Mouse (Mus musculus) telencephalon, adult 2 months (tissue): Measurements from ENCODE around the gene Trpm1.

Experiments used
- DNase-seq: peaks from one replicate; pipeline ENCODE4 v3.0.0-alpha.2; 2011; ENCODE audit warnings: low read depth, low spot score

Gene Trpm1

GRCm38 (mm10) chr7:64289416-64289815 lies 135.8 kb downstream of the Trpm1 start:
- no peak for DNase-seq

- DNase-seq, result no peak
These were observed 136.8 kb downstream of the Trpm1 start for GRCm38 (mm10) chr7:64290431-64290830.

DNA sequence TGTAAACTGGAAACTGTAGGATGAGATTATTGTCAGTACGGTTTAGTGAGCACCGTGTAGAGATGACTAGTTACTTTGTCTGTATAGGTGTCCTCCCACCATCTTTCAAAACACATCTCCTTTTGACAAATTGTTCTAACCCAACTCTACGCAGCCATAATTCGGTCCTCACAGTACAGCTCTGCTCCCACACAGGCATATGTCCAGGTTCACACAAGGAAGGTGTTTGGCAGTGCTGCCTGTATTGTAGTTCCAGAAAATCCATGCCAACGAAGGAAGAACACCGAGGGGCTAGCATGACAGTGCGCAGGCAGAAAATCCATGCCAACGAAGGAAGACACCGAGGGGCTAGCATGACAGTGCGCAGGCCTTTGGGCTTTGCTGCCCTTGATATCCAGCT lies 138.1 kb downstream of the Trpm1 start:
- DNase-seq, result peak; percentile 45

DNA sequence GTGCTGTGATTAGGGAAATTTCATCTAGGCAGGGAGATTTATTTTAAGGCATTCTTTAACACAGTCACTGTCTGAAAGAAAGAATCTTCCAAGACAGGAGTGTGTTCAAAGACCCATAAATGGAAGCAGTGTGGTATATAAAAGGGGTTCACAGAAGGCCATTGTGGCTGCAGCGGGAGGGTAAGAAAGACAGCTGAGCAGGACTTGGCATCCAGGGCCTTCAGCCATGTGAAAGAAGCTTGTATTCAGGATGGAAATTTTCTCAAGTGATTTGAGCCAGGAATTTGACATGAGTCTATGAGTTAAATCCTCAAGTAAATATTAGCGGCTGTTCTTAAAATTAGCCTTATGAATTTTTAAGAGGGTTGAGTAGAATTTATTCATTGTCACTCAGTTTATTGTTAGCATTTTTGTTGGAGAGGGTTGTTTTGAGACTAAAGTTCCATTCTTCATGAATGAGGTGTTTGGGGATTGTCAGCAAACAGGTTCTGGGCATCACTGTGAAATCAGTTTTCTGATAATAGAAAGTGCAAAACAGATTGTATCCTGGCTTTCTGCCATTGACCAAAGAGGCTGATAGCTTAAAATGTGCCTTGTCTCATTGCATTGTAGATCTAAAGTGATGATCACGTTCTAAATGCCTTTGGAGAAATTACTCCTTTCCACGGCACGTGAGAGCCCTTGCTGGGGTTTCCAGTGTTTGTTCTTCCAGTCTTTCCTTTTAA lies 142.8 kb downstream of the Trpm1 start:
- peak; percentile 33 for DNase-seq

DNA sequence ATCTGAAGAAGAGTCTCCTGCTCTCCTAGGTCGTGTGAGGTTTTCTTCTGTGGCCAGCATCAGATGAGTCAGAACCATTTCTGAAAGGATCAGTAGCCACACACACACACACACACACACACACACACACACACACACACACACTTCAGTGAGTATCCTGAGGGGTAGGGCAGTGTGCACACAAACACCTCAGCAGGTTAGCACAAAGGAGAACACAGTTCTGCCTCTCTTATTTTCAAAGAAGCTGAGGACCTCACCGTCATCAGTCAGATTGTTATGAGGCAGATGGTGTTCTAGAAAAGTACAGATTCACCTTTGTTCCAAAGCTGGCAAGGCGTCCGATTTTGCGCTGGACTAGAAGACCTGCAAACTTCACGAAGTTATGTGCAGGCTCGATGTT lies 156.6 kb downstream of the Trpm1 start:
- DNase-seq, result no peak

- no peak for DNase-seq
These were observed 157.1 kb downstream of the Trpm1 start for GRCm38 (mm10) chr7:64310756-64311155.

DNA sequence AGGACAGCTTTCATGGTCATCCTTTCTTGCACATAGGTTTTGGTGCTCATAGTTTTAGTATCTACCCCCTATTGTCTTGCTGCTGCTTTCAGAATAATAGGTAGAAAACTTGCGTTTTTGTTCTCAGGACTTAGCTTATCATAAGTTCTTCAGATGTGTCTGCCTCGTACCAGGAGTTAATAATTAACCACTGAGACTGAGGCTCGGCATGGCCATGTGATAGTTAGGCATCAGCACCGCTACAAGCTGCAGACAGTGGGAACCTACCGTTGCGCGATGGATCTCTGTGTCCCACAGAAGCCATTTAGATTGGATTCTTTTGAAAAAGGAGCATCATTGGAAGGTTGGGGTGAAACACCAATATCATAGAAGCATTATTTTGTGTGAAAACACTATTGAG lies 159.2 kb downstream of the Trpm1 start:
- no peak for DNase-seq
